Comparison of ENCODE assay signal across 22 mouse cellular contexts in genomic region chr10:38887896-38888295, GRCm38 (mm10).
A peak's percentile ranks its signal among the peaks of the same experiment; 100 is the strongest.
DNase-seq lines count a peak whose midpoint lies in the region; ATAC-seq and TF ChIP-seq lines count a peak whose summit lies in the region.
"Had no signal": no experiment of that assay in that cellular context is flagged by ENCODE, and none has a peak within 500 bp of the region (broad histone marks: within the 10 kb centered on the region; RNA-seq: fewer than 3 reads in every experiment).

No protein-coding gene starts in this region.

- peak; percentile 59; the same call in 1 of the 2 replicates for ATAC-seq in lung, embryonic 15.5 days (ENCODE audit: borderline replicate concordance, extremely low read depth, low FRiP score, low TSS enrichment)
- 0 out of 2 replicates have a peak, but pooled peaks have one; percentile 60 for ATAC-seq in heart, embryonic 15.5 days (replicated peaks; ENCODE audit: insufficient number of reproducible peaks, insufficient read depth, low FRiP score, low read depth)
- no peak for ATAC-seq in neural tube, embryonic 15.5 days (ENCODE audit: low FRiP score)
- no peak for ATAC-seq in liver, postnatal 0 days
- ATAC-seq: forebrain, embryonic 16.5 days; liver, embryonic 12.5 days; midbrain, embryonic 15.5 days had no signal

- no peak overlapping the region for H3K4me3 ChIP-seq in heart, adult 2 months
- H3K4me3 ChIP-seq in lung, embryonic 15.5 days, result no peak overlapping the region
- no peak overlapping the region for H3K4me3 ChIP-seq in heart, embryonic 15.5 days
- H3K4me3 ChIP-seq in neural tube, embryonic 15.5 days (replicated peaks), result no peak overlapping the region
- H3K4me3 ChIP-seq in liver, postnatal 0 days (ENCODE audit: low read depth, low read length), result no peak overlapping the region
- H3K4me3 ChIP-seq: forebrain, embryonic 10.5 days; hindbrain, embryonic 15.5 days; limb, embryonic 12.5 days; liver, embryonic 12.5 days; midbrain, embryonic 15.5 days; myocyte; neural tube, embryonic 13.5 days had no signal

- TF ChIP-seq EP300 in heart, adult 2 months (IDR thresholded peaks at IDR 0.05; ENCODE audit: insufficient read depth, low read depth, low read length), result no peak
- TF ChIP-seq EP300 in liver, postnatal 0 days (IDR thresholded peaks at IDR 0.05; ENCODE audit: low read depth), result no peak

- H3K27ac ChIP-seq in heart, adult 2 months, result no peak overlapping the region
- no peak overlapping the region for H3K27ac ChIP-seq in lung, embryonic 15.5 days
- no peak overlapping the region for H3K27ac ChIP-seq in heart, embryonic 15.5 days
- no peak overlapping the region for H3K27ac ChIP-seq in neural tube, embryonic 15.5 days (replicated peaks)
- H3K27ac ChIP-seq in liver, postnatal 0 days (ENCODE audit: low read depth), result no peak overlapping the region
- H3K27ac ChIP-seq: forebrain, embryonic 10.5 days; hindbrain, embryonic 15.5 days; kidney, postnatal 0 days; limb, embryonic 12.5 days; liver, embryonic 12.5 days; midbrain, embryonic 15.5 days; neural tube, embryonic 13.5 days had no signal

- no peaks in the 10 kb centered on the region for H3K9me3 ChIP-seq in lung, embryonic 15.5 days
- no peaks in the 10 kb centered on the region for H3K9me3 ChIP-seq in heart, embryonic 15.5 days (replicated peaks)
- H3K9me3 ChIP-seq in neural tube, embryonic 15.5 days (replicated peaks), result no peaks in the 10 kb centered on the region
- H3K9me3 ChIP-seq in liver, postnatal 0 days (ENCODE audit: low read length), result no peaks in the 10 kb centered on the region
- H3K9me3 ChIP-seq: forebrain, embryonic 10.5 days; hindbrain, embryonic 15.5 days; limb, embryonic 12.5 days; liver, embryonic 12.5 days; midbrain, embryonic 15.5 days; neural tube, embryonic 13.5 days had no signal

- H3K79me2 ChIP-seq in heart, adult 2 months (replicated peaks; ENCODE audit: control insufficient read depth, insufficient read depth, low read length), result no peaks in the 10 kb centered on the region

- WGBS in heart, adult 2 months, result 42% methylated on average over 9 of the region's 9 CpGs
- 72% methylated on average over 9 of the region's 9 CpGs for WGBS in lung, embryonic 15.5 days
- WGBS in heart, embryonic 15.5 days, result 36% methylated on average over 9 of the region's 9 CpGs
- WGBS in neural tube, embryonic 15.5 days, result 88% methylated on average over 9 of the region's 9 CpGs
- WGBS in liver, postnatal 0 days (ENCODE audit: insufficient replicate concordance), result 79% methylated on average over 9 of the region's 9 CpGs

- peaks cover 2% of the 10 kb centered on the region; the same call in 1 of the 2 replicates for H3K4me1 ChIP-seq in heart, adult 2 months (ENCODE audit: control insufficient read depth, insufficient read depth, low read length)
- H3K4me1 ChIP-seq in lung, embryonic 15.5 days, result peaks cover 14% of the 10 kb centered on the region
- H3K4me1 ChIP-seq in heart, embryonic 15.5 days (replicated peaks), result peaks cover 8% of the 10 kb centered on the region; the same call in 1 of the 2 replicates
- no peaks in the 10 kb centered on the region for H3K4me1 ChIP-seq in neural tube, embryonic 15.5 days
- no peaks in the 10 kb centered on the region for H3K4me1 ChIP-seq in liver, postnatal 0 days (ENCODE audit: insufficient read depth)
- H3K4me1 ChIP-seq: hindbrain, embryonic 15.5 days; liver, embryonic 12.5 days; midbrain, embryonic 15.5 days; neural tube, embryonic 13.5 days had no signal

- DNase-seq in heart, adult 2 months, result no peak
- no peak for DNase-seq in heart, adult 9 months (ENCODE audit: low spot score in 2 of 2)
- no peak for DNase-seq in lung, postnatal 25 days (ENCODE audit: low spot score)
- peak; percentile 48 for DNase-seq in heart, postnatal 4 days
- no peak for DNase-seq in liver, postnatal 0 days
- DNase-seq: cerebellum, adult 11 months; cerebellum, adult 9-11 months; gastrocnemius, postnatal 36 days; kidney, adult 2 months; thymus, postnatal 25 days had no signal

- no peak overlapping the region for H3K9ac ChIP-seq in heart, adult 2 months (ENCODE audit: low read depth, low read length)
- H3K9ac ChIP-seq in lung, embryonic 15.5 days, result no peak overlapping the region
- H3K9ac ChIP-seq in heart, embryonic 15.5 days, result no peak overlapping the region
- H3K9ac ChIP-seq in neural tube, embryonic 15.5 days (replicated peaks), result no peak overlapping the region
- H3K9ac ChIP-seq in liver, postnatal 0 days (replicated peaks), result no peak overlapping the region
- H3K9ac ChIP-seq: hindbrain, embryonic 15.5 days; limb, embryonic 12.5 days; liver, embryonic 12.5 days; midbrain, embryonic 15.5 days; neural tube, embryonic 13.5 days had no signal

- no peaks in the 10 kb centered on the region for H3K27me3 ChIP-seq in heart, adult 2 months (ENCODE audit: control insufficient read depth, insufficient read depth, low read length)
- no peaks in the 10 kb centered on the region for H3K27me3 ChIP-seq in lung, embryonic 15.5 days
- no peaks in the 10 kb centered on the region for H3K27me3 ChIP-seq in heart, embryonic 15.5 days
- H3K27me3 ChIP-seq in neural tube, embryonic 15.5 days (replicated peaks), result no peaks in the 10 kb centered on the region
- H3K27me3 ChIP-seq in liver, postnatal 0 days (ENCODE audit: insufficient read depth, low read length), result no peaks in the 10 kb centered on the region
- H3K27me3 ChIP-seq: hindbrain, embryonic 15.5 days; limb, embryonic 12.5 days; liver, embryonic 12.5 days; midbrain, embryonic 15.5 days; neural tube, embryonic 13.5 days had no signal

- intact Hi-C loops in heart, adult 2 months (cut with DNase I), result no loop called here

- TF ChIP-seq CTCF in heart, adult 2 months (IDR thresholded peaks at IDR 0.05), result peak; percentile 70
- TF ChIP-seq CTCF in liver, postnatal 0 days (IDR thresholded peaks at IDR 0.05; ENCODE audit: low read depth), result no peak

- no peak overlapping the region for H3K4me2 ChIP-seq in lung, embryonic 15.5 days
- no peak overlapping the region for H3K4me2 ChIP-seq in heart, embryonic 15.5 days
- no peak overlapping the region for H3K4me2 ChIP-seq in neural tube, embryonic 15.5 days
- H3K4me2 ChIP-seq in liver, postnatal 0 days (ENCODE audit: low read depth, low read length), result no peak overlapping the region
- H3K4me2 ChIP-seq: hindbrain, embryonic 15.5 days; limb, embryonic 12.5 days; liver, embryonic 12.5 days; midbrain, embryonic 15.5 days; neural tube, embryonic 13.5 days had no signal

- TF ChIP-seq POLR2A in heart, adult 2 months (IDR thresholded peaks at IDR 0.05; ENCODE audit: insufficient read depth, low read depth, low read length), result no peak

- no peaks in the 10 kb centered on the region for H3K36me3 ChIP-seq in heart, adult 2 months (ENCODE audit: control insufficient read depth, insufficient read depth, low read length)
- no peaks in the 10 kb centered on the region for H3K36me3 ChIP-seq in lung, embryonic 15.5 days
- no peaks in the 10 kb centered on the region for H3K36me3 ChIP-seq in heart, embryonic 15.5 days
- no peaks in the 10 kb centered on the region for H3K36me3 ChIP-seq in neural tube, embryonic 15.5 days
- H3K36me3 ChIP-seq in liver, postnatal 0 days (replicated peaks; ENCODE audit: insufficient read depth, low read length), result no peaks in the 10 kb centered on the region
- H3K36me3 ChIP-seq: forebrain, embryonic 10.5 days; hindbrain, embryonic 15.5 days; limb, embryonic 12.5 days; liver, embryonic 12.5 days; midbrain, embryonic 15.5 days; neural tube, embryonic 13.5 days had no signal

Comparison
In these comparisons a context has a peak if more than half of its experiments do, and no peak if none do; other contexts are left out.
1. ATAC-seq: peak in lung, embryonic 15.5 days (single experiment) and heart, embryonic 15.5 days (single experiment); none in neural tube, embryonic 15.5 days (single experiment) and liver, postnatal 0 days (single experiment).